Comparison of ENCODE assay signal across 26 mouse cellular contexts in genomic region chr3:85669844-85670243, GRCm38 (mm10).
"Had no signal": no experiment of that assay in that cellular context is flagged by ENCODE, and none has a peak within 500 bp of the region (broad histone marks: within the 10 kb centered on the region; RNA-seq: fewer than 3 reads in every experiment).

No protein-coding gene starts in this region.

- H3K9me3 ChIP-seq: heart, embryonic 13.5 days; heart, embryonic 15.5 days; hindbrain, embryonic 13.5 days; hindbrain, embryonic 15.5 days; kidney, embryonic 15.5 days; limb, embryonic 13.5 days; limb, embryonic 15.5 days had no signal

- H3K4me1 ChIP-seq: hindbrain, embryonic 13.5 days; hindbrain, embryonic 15.5 days; limb, embryonic 13.5 days; limb, embryonic 15.5 days had no signal

- H3K27ac ChIP-seq: heart, adult 2 months; heart, embryonic 13.5 days; heart, embryonic 15.5 days; hindbrain, embryonic 13.5 days; hindbrain, embryonic 15.5 days; hindbrain, postnatal 0 days; kidney, embryonic 15.5 days; kidney, postnatal 0 days; limb, embryonic 13.5 days; limb, embryonic 15.5 days had no signal

- H3K9ac ChIP-seq: forebrain, postnatal 0 days; heart, embryonic 13.5 days; heart, embryonic 15.5 days; hindbrain, embryonic 13.5 days; hindbrain, embryonic 15.5 days; kidney, embryonic 15.5 days; limb, embryonic 13.5 days; limb, embryonic 15.5 days had no signal

- H3K4me3 ChIP-seq: heart, adult 2 months; heart, embryonic 13.5 days; heart, embryonic 15.5 days; hindbrain, embryonic 13.5 days; hindbrain, embryonic 15.5 days; kidney, embryonic 15.5 days; limb, embryonic 13.5 days; limb, embryonic 15.5 days had no signal

- H3K4me2 ChIP-seq: heart, embryonic 11.5 days; heart, embryonic 13.5 days; heart, embryonic 15.5 days; hindbrain, embryonic 13.5 days; hindbrain, embryonic 15.5 days; kidney, embryonic 15.5 days; limb, embryonic 13.5 days; limb, embryonic 15.5 days had no signal

- DNase-seq: forebrain, postnatal 0 days; gastrocnemius, postnatal 14 days; gastrocnemius, postnatal 36 days; heart, adult 11 months; heart, adult 2 months; heart, postnatal 14 days; heart, postnatal 36 days; kidney, adult 11 months; kidney, adult 2 months; kidney, adult 9 months; kidney, postnatal 14 days; kidney, postnatal 36 days; layer of hippocampus, adult 9-11 months; layer of hippocampus, postnatal 36 days; left cerebral cortex, postnatal 4 days had no signal

- ATAC-seq: forebrain, postnatal 0 days; hindbrain, postnatal 0 days; intestine, embryonic 16.5 days had no signal

- H3K27me3 ChIP-seq: heart, embryonic 13.5 days; heart, embryonic 15.5 days; hindbrain, embryonic 13.5 days; hindbrain, embryonic 15.5 days; kidney, embryonic 15.5 days; limb, embryonic 15.5 days had no signal

- H3K36me3 ChIP-seq: heart, embryonic 13.5 days; heart, embryonic 15.5 days; hindbrain, embryonic 13.5 days; hindbrain, embryonic 15.5 days; kidney, embryonic 15.5 days; limb, embryonic 13.5 days; limb, embryonic 15.5 days had no signal
